Mouse (Mus musculus): ENCODE measurements around the gene AU018091. TPM values are rescaled to one million over a fixed set of nuclear protein-coding genes. Genes with fewer than 3 reads are reported as not detected.

The AU018091 gene
- polyA plus RNA-seq (2014; fragmentation: Nextera tagmentation; extraction: Ambion mirVana) = not detected in 2 replicates

GRCm38 (mm10) chr7:3168925-3169324, at the start of gene AU018091:
Gene AU018091 (minus strand): TSS chr7:3169203.
- 83% methylated on average over 3 of the region's 3 CpGs for WGBS
- Histone ChIP-seq H3K4me1 (ENCODE audit: control insufficient read depth, insufficient read depth, low read length) (no peaks in the 10 kb centered on the region), H3K36me3 (ENCODE audit: control insufficient read depth, insufficient read depth, low read length) (no peaks in the 10 kb centered on the region), H3K9me3 (ENCODE audit: control insufficient read depth, low read length) (no peaks in the 10 kb centered on the region; the same call in 1 of the 2 replicates), H3K4me3 (ENCODE audit: low read depth, low read length) (no peak within 1 kb of the TSS), H3K4me2 (ENCODE audit: low read depth, low read length) (no peak within 1 kb of the TSS), H3K27ac (ENCODE audit: low read depth, low read length) (no peak within 1 kb of the TSS), H3K9ac (replicated peaks; ENCODE audit: low read depth, low read length) (no peak within 1 kb of the TSS), H3K27me3 (ENCODE audit: control insufficient read depth, insufficient read depth, low read length) (no peaks in the 10 kb centered on the region)
- ATAC-seq (ENCODE audit: low read depth) = no peak

- Histone ChIP-seq H3K27me3 (ENCODE audit: control insufficient read depth, insufficient read depth, low read length) (peaks cover 8% of the 10 kb centered on the region; the same call in 1 of the 2 replicates), H3K27ac (ENCODE audit: low read depth, low read length) (no peak overlapping the region), H3K4me1 (ENCODE audit: control insufficient read depth, insufficient read depth, low read length) (no peaks in the 10 kb centered on the region), H3K4me3 (ENCODE audit: low read depth, low read length) (no peak overlapping the region), H3K4me2 (ENCODE audit: low read depth, low read length) (no peak overlapping the region), H3K9me3 (ENCODE audit: control insufficient read depth, low read length) (no peaks in the 10 kb centered on the region), H3K9ac (replicated peaks; ENCODE audit: low read depth, low read length) (no peak overlapping the region), H3K36me3 (ENCODE audit: control insufficient read depth, insufficient read depth, low read length) (no peaks in the 10 kb centered on the region)
- no peak for ATAC-seq (ENCODE audit: low read depth)
- WGBS = 23% methylated on average over 10 of the region's 10 CpGs
These were observed 48.6 kb upstream of the AU018091 start for GRCm38 (mm10) chr7:3217546-3218056.

- H3K4me1 ChIP-seq (ENCODE audit: control insufficient read depth, insufficient read depth, low read length) = no peaks in the 10 kb centered on the region
- no peak overlapping the region for H3K9ac ChIP-seq (replicated peaks; ENCODE audit: low read depth, low read length)
- ATAC-seq (ENCODE audit: low read depth) = no peak
- H3K27ac ChIP-seq (ENCODE audit: low read depth, low read length) = no peak overlapping the region
- no peaks in the 10 kb centered on the region for H3K36me3 ChIP-seq (ENCODE audit: control insufficient read depth, insufficient read depth, low read length)
- no peak overlapping the region for H3K4me3 ChIP-seq (ENCODE audit: low read depth, low read length)
- peaks cover 8% of the 10 kb centered on the region; the same call in 1 of the 2 replicates for H3K27me3 ChIP-seq (ENCODE audit: control insufficient read depth, insufficient read depth, low read length)
- WGBS = 56% methylated on average over 3 of the region's 3 CpGs
- H3K4me2 ChIP-seq (ENCODE audit: low read depth, low read length) = no peak overlapping the region
- H3K9me3 ChIP-seq (ENCODE audit: control insufficient read depth, low read length) = no peaks in the 10 kb centered on the region
These were observed 47.3 kb upstream of the AU018091 start for GRCm38 (mm10) chr7:3216331-3216730.

- H3K4me3 ChIP-seq (ENCODE audit: low read depth, low read length) = no peak overlapping the region
- H3K4me1 ChIP-seq (ENCODE audit: control insufficient read depth, insufficient read depth, low read length) = no peaks in the 10 kb centered on the region
- H3K27ac ChIP-seq (ENCODE audit: low read depth, low read length) = no peak overlapping the region
- no peak for ATAC-seq (ENCODE audit: low read depth)
- no peaks in the 10 kb centered on the region for H3K36me3 ChIP-seq (ENCODE audit: control insufficient read depth, insufficient read depth, low read length)
- WGBS = 15% methylated on average over 3 of the region's 3 CpGs
- H3K27me3 ChIP-seq (ENCODE audit: control insufficient read depth, insufficient read depth, low read length) = peaks cover 5% of the 10 kb centered on the region; the same call in 1 of the 2 replicates
- no peak overlapping the region for H3K4me2 ChIP-seq (ENCODE audit: low read depth, low read length)
- H3K9me3 ChIP-seq (ENCODE audit: control insufficient read depth, low read length) = no peaks in the 10 kb centered on the region
- H3K9ac ChIP-seq (replicated peaks; ENCODE audit: low read depth, low read length) = no peak overlapping the region
These were observed 44.6 kb upstream of the AU018091 start for GRCm38 (mm10) chr7:3213557-3213956.

- Histone ChIP-seq H3K9ac (replicated peaks; ENCODE audit: low read depth, low read length) (no peak overlapping the region), H3K27ac (ENCODE audit: low read depth, low read length) (no peak overlapping the region), H3K36me3 (ENCODE audit: control insufficient read depth, insufficient read depth, low read length) (no peaks in the 10 kb centered on the region), H3K4me3 (ENCODE audit: low read depth, low read length) (no peak overlapping the region), H3K9me3 (ENCODE audit: control insufficient read depth, low read length) (no peaks in the 10 kb centered on the region), H3K4me2 (ENCODE audit: low read depth, low read length) (no peak overlapping the region), H3K4me1 (ENCODE audit: control insufficient read depth, insufficient read depth, low read length) (no peaks in the 10 kb centered on the region), H3K27me3 (ENCODE audit: control insufficient read depth, insufficient read depth, low read length) (peaks cover 5% of the 10 kb centered on the region; the same call in 1 of the 2 replicates)
- WGBS = 16% methylated on average over 1 of the region's 1 CpGs
- no peak for ATAC-seq (ENCODE audit: low read depth)
These were observed 44.2 kb upstream of the AU018091 start for GRCm38 (mm10) chr7:3213156-3213555.

- Histone ChIP-seq H3K4me2 (ENCODE audit: low read depth, low read length) (no peak overlapping the region), H3K36me3 (ENCODE audit: control insufficient read depth, insufficient read depth, low read length) (no peaks in the 10 kb centered on the region), H3K27me3 (ENCODE audit: control insufficient read depth, insufficient read depth, low read length) (no peaks in the 10 kb centered on the region), H3K4me3 (ENCODE audit: low read depth, low read length) (no peak overlapping the region), H3K4me1 (ENCODE audit: control insufficient read depth, insufficient read depth, low read length) (no peaks in the 10 kb centered on the region), H3K27ac (ENCODE audit: low read depth, low read length) (no peak overlapping the region), H3K9ac (replicated peaks; ENCODE audit: low read depth, low read length) (no peak overlapping the region), H3K9me3 (ENCODE audit: control insufficient read depth, low read length) (no peaks in the 10 kb centered on the region)
- ATAC-seq (ENCODE audit: low read depth) = no peak
- WGBS = 45% methylated on average over 12 of the region's 12 CpGs
These were observed 43.2 kb upstream of the AU018091 start for GRCm38 (mm10) chr7:3212002-3212790.

- no peak overlapping the region for H3K9ac ChIP-seq (replicated peaks; ENCODE audit: low read depth, low read length)
- H3K4me2 ChIP-seq (ENCODE audit: low read depth, low read length) = no peak overlapping the region
- H3K27ac ChIP-seq (ENCODE audit: low read depth, low read length) = no peak overlapping the region
- H3K4me3 ChIP-seq (ENCODE audit: low read depth, low read length) = no peak overlapping the region
- WGBS = 83% methylated on average over 8 of the region's 8 CpGs
- no peak for ATAC-seq (ENCODE audit: low read depth)
- no peaks in the 10 kb centered on the region for H3K27me3 ChIP-seq (ENCODE audit: control insufficient read depth, insufficient read depth, low read length)
- H3K9me3 ChIP-seq (ENCODE audit: control insufficient read depth, low read length) = no peaks in the 10 kb centered on the region
- H3K4me1 ChIP-seq (ENCODE audit: control insufficient read depth, insufficient read depth, low read length) = no peaks in the 10 kb centered on the region
- no peaks in the 10 kb centered on the region for H3K36me3 ChIP-seq (ENCODE audit: control insufficient read depth, insufficient read depth, low read length)
These were observed 42.5 kb upstream of the AU018091 start for GRCm38 (mm10) chr7:3211518-3211917.

GRCm38 (mm10) chr7:3210605-3211004, 41.6 kb upstream of the AU018091 start:
- no peak overlapping the region for H3K9ac ChIP-seq (replicated peaks; ENCODE audit: low read depth, low read length)
- 45% methylated on average over 6 of the region's 6 CpGs for WGBS
- no peaks in the 10 kb centered on the region for H3K4me1 ChIP-seq (ENCODE audit: control insufficient read depth, insufficient read depth, low read length)
- no peak overlapping the region for H3K27ac ChIP-seq (ENCODE audit: low read depth, low read length)
- no peaks in the 10 kb centered on the region for H3K9me3 ChIP-seq (ENCODE audit: control insufficient read depth, low read length)
- H3K4me2 ChIP-seq (ENCODE audit: low read depth, low read length) = no peak overlapping the region
- no peak overlapping the region for H3K4me3 ChIP-seq (ENCODE audit: low read depth, low read length)
- H3K27me3 ChIP-seq (ENCODE audit: control insufficient read depth, insufficient read depth, low read length) = no peaks in the 10 kb centered on the region
- H3K36me3 ChIP-seq (ENCODE audit: control insufficient read depth, insufficient read depth, low read length) = no peaks in the 10 kb centered on the region
- no peak for ATAC-seq (ENCODE audit: low read depth)

- Histone ChIP-seq H3K27ac (ENCODE audit: low read depth, low read length) (no peak overlapping the region), H3K9ac (replicated peaks; ENCODE audit: low read depth, low read length) (no peak overlapping the region), H3K4me2 (ENCODE audit: low read depth, low read length) (no peak overlapping the region), H3K9me3 (ENCODE audit: control insufficient read depth, low read length) (no peaks in the 10 kb centered on the region), H3K4me1 (ENCODE audit: control insufficient read depth, insufficient read depth, low read length) (no peaks in the 10 kb centered on the region), H3K36me3 (ENCODE audit: control insufficient read depth, insufficient read depth, low read length) (no peaks in the 10 kb centered on the region), H3K4me3 (ENCODE audit: low read depth, low read length) (no peak overlapping the region), H3K27me3 (ENCODE audit: control insufficient read depth, insufficient read depth, low read length) (no peaks in the 10 kb centered on the region)
- ATAC-seq (ENCODE audit: low read depth) = no peak
- WGBS = 10% methylated on average over 4 of the region's 4 CpGs
These were observed 37.5 kb upstream of the AU018091 start for GRCm38 (mm10) chr7:3206520-3206919.

All from neural tube, embryonic 14.5 days (tissue).